Mouse (Mus musculus) erythroblast, adult 5-6 weeks (primary cell): Measurements from ENCODE around the gene Ttc9b. TPM values are rescaled to one million over a fixed set of nuclear protein-coding genes. Genes with fewer than 3 reads are reported as not detected.
"Not testable (repeated sequence)": the region's sequence is repeated elsewhere in the genome, so short reads cannot be mapped to it uniquely, and the experiment has no call there.

ENCODE experiments used
- ATAC-seq: replicated peaks from 2 replicates; pipeline ENCODE4 v1.8.0; 2016; ENCODE audit warnings: moderate number of reproducible peaks, mild to moderate bottlenecking, moderate TSS enrichment, inconsistent platforms; ENCODE audit not compliant: poor library complexity, low FRiP score, severe bottlenecking
- total RNA-seq, 2 experiments: library from RNA; stranded (forward) in 1 of 2; stranded (reverse) in 1 of 2; fragments of 150-400 nt in 1 of 2; fragments of 200-764, 138-1000 nt in 1 of 2; gene quantifications; 2 replicates each; pipeline versions ENCODE4 v1.2.3 to v1.2.4; 2015 to 2017; ENCODE audit warnings: low replicate concordance in 2 of 2

The Ttc9b gene
- total RNA-seq, 2 experiments from 2014 or later: not detected

- ATAC-seq: no peak
Observed at GRCm38 (mm10) chr7:27633166-27633565, 20.5 kb upstream of the Ttc9b start.

GRCm38 (mm10) chr7:27634691-27635090 lies 19.0 kb upstream of the Ttc9b start:
- no peak for ATAC-seq

- not testable (repeated sequence) for ATAC-seq
Observed at GRCm38 (mm10) chr7:27635094-27635493, 18.6 kb upstream of the Ttc9b start.

GRCm38 (mm10) chr7:27644471-27644870 lies 9.2 kb upstream of the Ttc9b start:
- no peak for ATAC-seq

- no peak for ATAC-seq
Observed at GRCm38 (mm10) chr7:27646516-27646915, 7.2 kb upstream of the Ttc9b start.

GRCm38 (mm10) chr7:27647281-27648002 lies 6.3 kb upstream of the Ttc9b start:
- ATAC-seq: no peak

GRCm38 (mm10) chr7:27649723-27650122 lies 4.0 kb upstream of the Ttc9b start:
- ATAC-seq: no peak

- ATAC-seq: peak; percentile 68
Observed at GRCm38 (mm10) chr7:27650949-27651348, 2.8 kb upstream of the Ttc9b start.

GRCm38 (mm10) chr7:27654607-27655276 lies 1.0 kb downstream of the Ttc9b start:
- 0 out of 2 replicates have a peak, but pooled peaks have one; percentile 63 for ATAC-seq

- no peak for ATAC-seq
Observed at GRCm38 (mm10) chr7:27655545-27655944, 1.8 kb downstream of the Ttc9b start.

GRCm38 (mm10) chr7:27656600-27656999 lies 2.9 kb downstream of the Ttc9b start:
- ATAC-seq: no peak

GRCm38 (mm10) chr7:27657824-27658395 lies 4.2 kb downstream of the Ttc9b start:
- no peak for ATAC-seq

- no peak for ATAC-seq
Observed at GRCm38 (mm10) chr7:27658712-27659663, 5.3 kb downstream of the Ttc9b start.

GRCm38 (mm10) chr7:27662038-27662437 lies 8.3 kb downstream of the Ttc9b start:
- ATAC-seq: no peak

GRCm38 (mm10) chr7:27673064-27673574 lies 19.4 kb downstream of the Ttc9b start:
- ATAC-seq: no peak

- no peak for ATAC-seq
Observed at GRCm38 (mm10) chr7:27673575-27674131, 19.9 kb downstream of the Ttc9b start.

GRCm38 (mm10) chr7:27674195-27674521 lies 20.4 kb downstream of the Ttc9b start:
- ATAC-seq: no peak

GRCm38 (mm10) chr7:27674522-27675221 lies 21.0 kb downstream of the Ttc9b start, which contains the start of gene Map3k10:
Gene Map3k10 (minus strand): TSS chr7:27674598.
- ATAC-seq: peak; percentile 92

GRCm38 (mm10) chr7:27675222-27675612 lies 21.5 kb downstream of the Ttc9b start:
- no peak for ATAC-seq
